Mouse (Mus musculus): ENCODE results near the gene Cgref1. TPM values are rescaled to one million over a fixed set of nuclear protein-coding genes. Genes with fewer than 3 reads are reported as not detected.
A peak's percentile ranks its signal among the peaks of the same experiment; 100 is the strongest.

Cgref1 gene
- polyA plus RNA-seq, 1 experiment from 2014 or later = 67.0 TPM

GRCm38 (mm10) chr5:30921256-30922033, 23.9 kb downstream of the Cgref1 start, which contains the start of gene Khk:
Gene Khk (plus strand): TSS chr5:30921431.
- ATAC-seq = peak; percentile 88
- Histone ChIP-seq H3K27ac (ENCODE audit: low read length) (peak within 1 kb of the TSS; percentile 80), H3K36me3 (ENCODE audit: control insufficient read depth, insufficient read depth, low read length) (no peaks in the 10 kb centered on the region; the same call in 1 of the 2 replicates), H3K9ac (ENCODE audit: low read depth, low read length) (peak within 1 kb of the TSS; percentile 68), H3K27me3 (replicated peaks; ENCODE audit: control insufficient read depth, insufficient read depth, low read length) (no peaks in the 10 kb centered on the region), H3K4me3 (ENCODE audit: low read length) (peak within 1 kb of the TSS; percentile 61), H3K9me3 (ENCODE audit: control insufficient read depth, low read length) (no peaks in the 10 kb centered on the region), H3K4me2 (ENCODE audit: low read depth, low read length) (peak within 1 kb of the TSS; percentile 89), H3K4me1 (ENCODE audit: control insufficient read depth, insufficient read depth, low read length) (peaks cover 31% of the 10 kb centered on the region)
- WGBS = 1% methylated on average over 35 of the region's 40 CpGs

DNA sequence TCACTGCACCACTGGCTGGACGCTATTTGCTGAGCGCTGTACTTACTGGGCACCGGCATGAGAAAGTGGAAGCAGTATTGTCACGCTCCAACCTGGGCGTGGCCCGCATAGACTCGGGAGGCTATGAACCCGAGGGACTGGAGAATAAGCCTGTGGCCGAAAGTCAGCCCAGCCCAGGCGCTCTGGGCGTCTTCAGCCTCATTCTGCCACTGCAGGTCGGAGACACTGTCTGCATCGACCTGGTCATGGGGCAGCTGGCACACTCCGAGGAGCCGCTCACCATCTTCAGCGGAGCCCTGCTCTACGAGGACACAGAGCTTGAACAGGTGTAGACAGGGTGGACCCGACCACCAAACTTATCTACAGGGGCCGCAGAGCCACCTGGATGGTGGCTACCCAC, 24.8 kb downstream of the Cgref1 start:
- H3K4me3 ChIP-seq (ENCODE audit: low read length) = peak overlapping the region; percentile 61
- peak overlapping the region; percentile 43 for H3K9ac ChIP-seq (ENCODE audit: low read depth, low read length)
- H3K4me2 ChIP-seq (ENCODE audit: low read depth, low read length) = peak overlapping the region; percentile 89
- 55% methylated on average over 19 of the region's 19 CpGs for WGBS
- H3K36me3 ChIP-seq (ENCODE audit: control insufficient read depth, insufficient read depth, low read length) = no peaks in the 10 kb centered on the region; the same call in 1 of the 2 replicates
- peaks cover 33% of the 10 kb centered on the region for H3K4me1 ChIP-seq (ENCODE audit: control insufficient read depth, insufficient read depth, low read length)
- H3K27me3 ChIP-seq (replicated peaks; ENCODE audit: control insufficient read depth, insufficient read depth, low read length) = no peaks in the 10 kb centered on the region
- peak; percentile 27 for ATAC-seq
- H3K27ac ChIP-seq (ENCODE audit: low read length) = peak overlapping the region; percentile 45
- no peaks in the 10 kb centered on the region for H3K9me3 ChIP-seq (ENCODE audit: control insufficient read depth, low read length)

- no peak; the same call in 1 of the 2 replicates for ATAC-seq
- Histone ChIP-seq H3K36me3 (ENCODE audit: control insufficient read depth, insufficient read depth, low read length) (no peaks in the 10 kb centered on the region; the same call in 1 of the 2 replicates), H3K27me3 (replicated peaks; ENCODE audit: control insufficient read depth, insufficient read depth, low read length) (no peaks in the 10 kb centered on the region), H3K27ac (ENCODE audit: low read length) (peak overlapping the region; percentile 45), H3K9me3 (ENCODE audit: control insufficient read depth, low read length) (no peaks in the 10 kb centered on the region), H3K4me2 (ENCODE audit: low read depth, low read length) (0 out of 2 replicates have a peak overlapping the region, but pooled peaks have one; percentile 89), H3K4me1 (ENCODE audit: control insufficient read depth, insufficient read depth, low read length) (peaks cover 36% of the 10 kb centered on the region), H3K4me3 (ENCODE audit: low read length) (no peak overlapping the region), H3K9ac (ENCODE audit: low read depth, low read length) (peak overlapping the region; percentile 43; the same call in 1 of the 2 replicates)
- WGBS = 62% methylated on average over 11 of the region's 11 CpGs
Measured at GRCm38 (mm10) chr5:30919831-30920614, 25.4 kb downstream of the Cgref1 start.

- H3K4me1 ChIP-seq (ENCODE audit: control insufficient read depth, insufficient read depth, low read length) = peaks cover 39% of the 10 kb centered on the region
- H3K4me2 ChIP-seq (ENCODE audit: low read depth, low read length) = no peak overlapping the region
- ATAC-seq = no peak
- no peaks in the 10 kb centered on the region for H3K27me3 ChIP-seq (replicated peaks; ENCODE audit: control insufficient read depth, insufficient read depth, low read length)
- no peaks in the 10 kb centered on the region for H3K9me3 ChIP-seq (ENCODE audit: control insufficient read depth, low read length)
- H3K36me3 ChIP-seq (ENCODE audit: control insufficient read depth, insufficient read depth, low read length) = no peaks in the 10 kb centered on the region; the same call in 1 of the 2 replicates
- no peak overlapping the region for H3K4me3 ChIP-seq (ENCODE audit: low read length)
- H3K9ac ChIP-seq (ENCODE audit: low read depth, low read length) = no peak overlapping the region; the same call in 1 of the 2 replicates
- no peak overlapping the region for H3K27ac ChIP-seq (ENCODE audit: low read length)
- 88% methylated on average over 8 of the region's 8 CpGs for WGBS
Measured at GRCm38 (mm10) chr5:30918691-30919090, 26.7 kb downstream of the Cgref1 start.

DNA sequence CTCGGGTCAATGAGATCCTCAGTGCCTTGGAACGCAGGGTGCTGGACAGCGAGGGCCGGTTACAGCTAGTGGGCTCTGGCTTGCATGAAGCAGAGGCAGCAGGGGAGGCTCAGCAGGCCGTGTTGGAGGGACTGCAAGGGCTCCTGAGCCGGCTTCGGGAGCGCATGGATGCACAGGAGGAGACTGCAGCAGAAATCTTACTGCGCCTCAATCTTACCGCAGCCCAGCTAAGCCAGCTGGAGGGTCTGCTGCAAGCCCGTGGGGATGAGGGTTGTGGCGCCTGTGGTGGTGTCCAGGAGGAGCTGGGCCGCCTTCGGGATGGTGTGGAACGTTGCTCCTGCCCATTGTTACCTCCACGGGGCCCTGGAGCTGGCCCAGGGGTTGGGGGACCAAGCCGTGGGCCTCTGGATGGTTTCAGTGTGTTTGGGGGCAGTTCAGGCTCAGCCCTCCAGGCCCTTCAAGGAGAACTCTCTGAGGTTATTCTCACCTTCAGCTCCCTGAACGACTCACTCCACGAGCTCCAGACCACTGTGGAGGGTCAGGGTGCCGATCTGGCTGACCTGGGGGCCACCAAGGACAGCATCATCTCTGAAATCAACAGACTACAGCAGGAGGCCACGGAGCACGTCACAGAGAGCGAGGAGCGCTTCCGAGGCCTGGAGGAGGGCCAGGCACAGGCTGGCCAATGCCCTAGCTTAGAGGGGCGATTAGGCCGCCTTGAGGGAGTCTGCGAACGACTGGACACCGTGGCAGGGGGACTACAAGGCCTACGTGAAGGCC, 27.3 kb downstream of the Cgref1 start:
- no peak overlapping the region for H3K4me3 ChIP-seq (ENCODE audit: low read length)
- ATAC-seq = no peak
- no peak overlapping the region; the same call in 1 of the 2 replicates for H3K9ac ChIP-seq (ENCODE audit: low read depth, low read length)
- no peaks in the 10 kb centered on the region for H3K9me3 ChIP-seq (ENCODE audit: control insufficient read depth, low read length)
- H3K4me1 ChIP-seq (ENCODE audit: control insufficient read depth, insufficient read depth, low read length) = peaks cover 39% of the 10 kb centered on the region
- H3K27ac ChIP-seq (ENCODE audit: low read length) = no peak overlapping the region
- no peaks in the 10 kb centered on the region for H3K27me3 ChIP-seq (replicated peaks; ENCODE audit: control insufficient read depth, insufficient read depth, low read length)
- H3K36me3 ChIP-seq (ENCODE audit: control insufficient read depth, insufficient read depth, low read length) = no peaks in the 10 kb centered on the region; the same call in 1 of the 2 replicates
- WGBS = 88% methylated on average over 31 of the region's 31 CpGs
- no peak overlapping the region for H3K4me2 ChIP-seq (ENCODE audit: low read depth, low read length)

- Histone ChIP-seq H3K27ac (ENCODE audit: low read length) (no peak overlapping the region), H3K9me3 (ENCODE audit: control insufficient read depth, low read length) (no peaks in the 10 kb centered on the region), H3K4me3 (ENCODE audit: low read length) (no peak overlapping the region), H3K4me2 (ENCODE audit: low read depth, low read length) (no peak overlapping the region), H3K4me1 (ENCODE audit: control insufficient read depth, insufficient read depth, low read length) (peaks cover 40% of the 10 kb centered on the region), H3K9ac (ENCODE audit: low read depth, low read length) (0 out of 2 replicates have a peak overlapping the region, but pooled peaks have one; percentile 14), H3K36me3 (ENCODE audit: control insufficient read depth, insufficient read depth, low read length) (no peaks in the 10 kb centered on the region; the same call in 1 of the 2 replicates), H3K27me3 (replicated peaks; ENCODE audit: control insufficient read depth, insufficient read depth, low read length) (no peaks in the 10 kb centered on the region)
- ATAC-seq = no peak
- WGBS = 86% methylated on average over 11 of the region's 11 CpGs
Measured at GRCm38 (mm10) chr5:30917348-30917747, 28.0 kb downstream of the Cgref1 start.

DNA sequence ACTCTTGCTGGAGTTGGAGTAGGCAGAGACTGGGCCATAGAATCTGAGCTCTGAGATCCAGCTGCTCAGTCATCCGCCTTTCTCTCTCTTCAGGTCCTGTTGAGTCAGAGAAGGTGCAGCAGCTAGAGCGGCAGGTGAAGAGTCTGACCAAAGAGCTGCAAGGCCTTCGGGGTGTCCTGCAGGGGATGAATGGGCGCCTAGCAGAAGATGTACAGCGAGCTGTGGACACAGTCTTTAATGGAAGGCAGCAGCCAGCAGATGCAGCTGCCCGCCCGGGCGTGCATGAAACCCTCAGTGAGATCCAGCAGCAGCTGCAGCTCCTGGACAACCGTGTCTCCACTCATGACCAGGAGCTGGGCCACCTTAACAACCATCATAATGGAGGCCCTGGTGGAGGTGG, 28.6 kb downstream of the Cgref1 start:
- Histone ChIP-seq H3K27me3 (replicated peaks; ENCODE audit: control insufficient read depth, insufficient read depth, low read length) (no peaks in the 10 kb centered on the region), H3K9ac (ENCODE audit: low read depth, low read length) (0 out of 2 replicates have a peak overlapping the region, but pooled peaks have one; percentile 14), H3K9me3 (ENCODE audit: control insufficient read depth, low read length) (no peaks in the 10 kb centered on the region), H3K27ac (ENCODE audit: low read length) (no peak overlapping the region), H3K4me1 (ENCODE audit: control insufficient read depth, insufficient read depth, low read length) (peaks cover 40% of the 10 kb centered on the region), H3K36me3 (ENCODE audit: control insufficient read depth, insufficient read depth, low read length) (no peaks in the 10 kb centered on the region; the same call in 1 of the 2 replicates), H3K4me3 (ENCODE audit: low read length) (no peak overlapping the region), H3K4me2 (ENCODE audit: low read depth, low read length) (no peak overlapping the region)
- no peak for ATAC-seq
- 95% methylated on average over 9 of the region's 9 CpGs for WGBS

DNA sequence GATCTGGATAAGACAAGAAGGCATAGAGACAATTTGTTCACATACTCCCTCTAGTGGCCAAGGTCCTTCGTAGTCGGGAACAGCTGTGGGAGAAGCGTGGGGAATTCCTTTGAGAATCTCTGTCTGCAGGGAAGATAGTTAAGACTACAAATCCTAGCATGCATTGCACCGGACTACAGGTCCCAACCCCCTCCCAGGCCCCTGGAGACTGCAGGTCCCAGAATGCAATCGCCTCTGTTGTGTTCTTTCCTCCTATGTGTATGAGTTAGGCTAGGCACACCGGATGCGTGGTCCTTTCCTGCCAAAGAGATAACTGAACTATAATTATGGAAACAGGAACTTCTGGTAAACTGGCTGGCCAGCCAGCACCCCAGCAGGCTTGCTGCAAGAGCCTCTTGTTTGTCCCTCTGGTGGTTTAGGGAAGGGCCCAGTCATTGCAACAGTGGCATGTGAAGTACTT, 29.4 kb downstream of the Cgref1 start:
- 3% methylated on average over 7 of the region's 7 CpGs for WGBS
- Histone ChIP-seq H3K27me3 (replicated peaks; ENCODE audit: control insufficient read depth, insufficient read depth, low read length) (no peaks in the 10 kb centered on the region), H3K27ac (ENCODE audit: low read length) (peak overlapping the region; percentile 93; the same call in 1 of the 2 replicates), H3K9me3 (ENCODE audit: control insufficient read depth, low read length) (no peaks in the 10 kb centered on the region), H3K4me3 (ENCODE audit: low read length) (peak overlapping the region; percentile 62), H3K36me3 (ENCODE audit: control insufficient read depth, insufficient read depth, low read length) (no peaks in the 10 kb centered on the region; the same call in 1 of the 2 replicates), H3K4me2 (ENCODE audit: low read depth, low read length) (peak overlapping the region; percentile 77), H3K9ac (ENCODE audit: low read depth, low read length) (0 out of 2 replicates have a peak overlapping the region, but pooled peaks have one; percentile 12), H3K4me1 (ENCODE audit: control insufficient read depth, insufficient read depth, low read length) (peaks cover 44% of the 10 kb centered on the region)
- ATAC-seq = peak; percentile 69

Measured in intestine, embryonic 16.5 days (tissue).